Mouse (Mus musculus): ENCODE results near the gene Spata17. TPM values are rescaled to one million over a fixed set of nuclear protein-coding genes. Genes with fewer than 3 reads are reported as not detected.
"Not testable (repeated sequence)": the region's sequence is repeated elsewhere in the genome, so short reads cannot be mapped to it uniquely, and the experiment has no call there.

Spata17 gene
- total RNA-seq, 2 experiments from 2014 or later: 0.67 to 0.95 TPM

- no peak for DNase-seq
These were observed 39.3 kb downstream of the Spata17 start for GRCm38 (mm10) chr1:187175991-187176390.

- no peak for DNase-seq
These were observed 44.9 kb downstream of the Spata17 start for GRCm38 (mm10) chr1:187170361-187170760.

GRCm38 (mm10) chr1:187169646-187170045 is 45.6 kb downstream of the Spata17 start:
- no peak for DNase-seq

- DNase-seq: no peak
These were observed 51.7 kb downstream of the Spata17 start for GRCm38 (mm10) chr1:187163571-187163970.

GRCm38 (mm10) chr1:187155658-187156057 is 59.6 kb downstream of the Spata17 start:
- no peak for DNase-seq

- DNase-seq: no peak
These were observed 61.6 kb downstream of the Spata17 start for GRCm38 (mm10) chr1:187153681-187154080.

GRCm38 (mm10) chr1:187152571-187152970 is 62.7 kb downstream of the Spata17 start:
- no peak for DNase-seq

- DNase-seq: no peak
These were observed 72.3 kb downstream of the Spata17 start for GRCm38 (mm10) chr1:187142984-187143383.

- peak; percentile 37 to 66 for DNase-seq
These were observed 77.8 kb downstream of the Spata17 start for GRCm38 (mm10) chr1:187137426-187137825.

GRCm38 (mm10) chr1:187135887-187136286 is 79.4 kb downstream of the Spata17 start:
- DNase-seq: no peak

GRCm38 (mm10) chr1:187133841-187134240 is 81.4 kb downstream of the Spata17 start:
- DNase-seq: no peak

- no peak for DNase-seq
These were observed 82.9 kb downstream of the Spata17 start for GRCm38 (mm10) chr1:187132348-187132747.

GRCm38 (mm10) chr1:187127548-187127947 is 87.7 kb downstream of the Spata17 start:
- not testable (repeated sequence) for DNase-seq

GRCm38 (mm10) chr1:187125733-187126132 is 89.5 kb downstream of the Spata17 start:
- DNase-seq: no peak

GRCm38 (mm10) chr1:187124967-187125366 is 90.3 kb downstream of the Spata17 start:
- DNase-seq: no peak

- DNase-seq: no peak
These were observed 96.0 kb downstream of the Spata17 start for GRCm38 (mm10) chr1:187119300-187119699.

GRCm38 (mm10) chr1:187118108-187118507 is 97.2 kb downstream of the Spata17 start:
- peak in 1 of 2 experiments; percentile 10 for DNase-seq

GRCm38 (mm10) chr1:187113716-187114115 is 101.5 kb downstream of the Spata17 start:
- no peak for DNase-seq

GRCm38 (mm10) chr1:187102130-187102529 is 113.1 kb downstream of the Spata17 start:
- DNase-seq: no peak

GRCm38 (mm10) chr1:187101202-187101601 is 114.1 kb downstream of the Spata17 start:
- DNase-seq: no peak

- no peak for DNase-seq
These were observed 114.6 kb downstream of the Spata17 start for GRCm38 (mm10) chr1:187100624-187101023.

GRCm38 (mm10) chr1:187098285-187098684 is 117.0 kb downstream of the Spata17 start:
- DNase-seq: no peak

GRCm38 (mm10) chr1:187092546-187092945 is 122.7 kb downstream of the Spata17 start:
- DNase-seq: no peak

GRCm38 (mm10) chr1:187088660-187089395 is 126.4 kb downstream of the Spata17 start:
- no peak for DNase-seq
